Mouse (Mus musculus): ENCODE results near the gene Cdh12. TPM values are rescaled to one million over a fixed set of nuclear protein-coding genes. Genes with fewer than 3 reads are reported as not detected.

Gene Cdh12
- polyA plus RNA-seq, 2 experiments, result 0.16 to 0.29 TPM

GRCm38 (mm10) chr15:21530804-21531203 is 1081.7 kb downstream of the Cdh12 start:
- no peak for TF ChIP-seq POLR2A (IDR thresholded peaks at IDR 0.05; ENCODE audit: borderline replicate concordance, extremely low read depth, insufficient read depth, insufficient read length)
- DNase-seq (ENCODE audit: low spot score) (no peak), ATAC-seq (ENCODE audit: low FRiP score, low read depth) (no peak)
- Histone ChIP-seq H3K36me3 (ENCODE audit: control insufficient read depth, insufficient read depth, low read length) (no peaks in the 10 kb centered on the region), H3K27me3 (ENCODE audit: control insufficient read depth, insufficient read depth, low read length) (no peaks in the 10 kb centered on the region), H3K9ac (ENCODE audit: low read depth, low read length, severe bottlenecking) (no peak overlapping the region), H3K27ac (replicated peaks; ENCODE audit: low read depth, low read length) (no peak overlapping the region), H3K9me3 (ENCODE audit: control insufficient read depth, low read length) (no peaks in the 10 kb centered on the region), H3K4me2 (replicated peaks; ENCODE audit: low read depth, low read length, severe bottlenecking) (no peak overlapping the region), H3K4me3 (replicated peaks; ENCODE audit: low read length) (no peak overlapping the region), H3K4me1 (ENCODE audit: control insufficient read depth, insufficient read depth, low read length) (no peaks in the 10 kb centered on the region)
- 52% methylated on average over 4 of the region's 4 CpGs for WGBS

GRCm38 (mm10) chr15:21536909-21537308 is 1087.8 kb downstream of the Cdh12 start:
- H3K27me3 ChIP-seq (ENCODE audit: control insufficient read depth, insufficient read depth, low read length), result no peaks in the 10 kb centered on the region
- WGBS, result 46% methylated on average over 2 of the region's 2 CpGs
- no peak overlapping the region for H3K4me2 ChIP-seq (replicated peaks; ENCODE audit: low read depth, low read length, severe bottlenecking)
- ATAC-seq (ENCODE audit: low FRiP score, low read depth) (no peak), DNase-seq (ENCODE audit: low spot score) (peak; percentile 33)
- no peaks in the 10 kb centered on the region for H3K36me3 ChIP-seq (ENCODE audit: control insufficient read depth, insufficient read depth, low read length)
- no peak overlapping the region for H3K9ac ChIP-seq (ENCODE audit: low read depth, low read length, severe bottlenecking)
- TF ChIP-seq POLR2A (IDR thresholded peaks at IDR 0.05; ENCODE audit: borderline replicate concordance, extremely low read depth, insufficient read depth, insufficient read length), result no peak
- no peaks in the 10 kb centered on the region for H3K4me1 ChIP-seq (ENCODE audit: control insufficient read depth, insufficient read depth, low read length)
- no peak overlapping the region for H3K4me3 ChIP-seq (replicated peaks; ENCODE audit: low read length)
- H3K9me3 ChIP-seq (ENCODE audit: control insufficient read depth, low read length), result no peaks in the 10 kb centered on the region
- no peak overlapping the region for H3K27ac ChIP-seq (replicated peaks; ENCODE audit: low read depth, low read length)

GRCm38 (mm10) chr15:21544786-21545185 is 1095.7 kb downstream of the Cdh12 start:
- Histone ChIP-seq H3K4me3 (replicated peaks; ENCODE audit: low read length) (no peak overlapping the region), H3K4me1 (ENCODE audit: control insufficient read depth, insufficient read depth, low read length) (no peaks in the 10 kb centered on the region), H3K9ac (ENCODE audit: low read depth, low read length, severe bottlenecking) (no peak overlapping the region), H3K27ac (replicated peaks; ENCODE audit: low read depth, low read length) (no peak overlapping the region), H3K36me3 (ENCODE audit: control insufficient read depth, insufficient read depth, low read length) (no peaks in the 10 kb centered on the region), H3K27me3 (ENCODE audit: control insufficient read depth, insufficient read depth, low read length) (no peaks in the 10 kb centered on the region), H3K9me3 (ENCODE audit: control insufficient read depth, low read length) (no peaks in the 10 kb centered on the region), H3K4me2 (replicated peaks; ENCODE audit: low read depth, low read length, severe bottlenecking) (no peak overlapping the region)
- no peak for DNase-seq (ENCODE audit: low spot score)
- 91% methylated on average over 2 of the region's 2 CpGs for WGBS
- no peak for ATAC-seq (ENCODE audit: low FRiP score, low read depth)
- no peak for TF ChIP-seq POLR2A (IDR thresholded peaks at IDR 0.05; ENCODE audit: borderline replicate concordance, extremely low read depth, insufficient read depth, insufficient read length)

GRCm38 (mm10) chr15:21555981-21556380 is 1106.9 kb downstream of the Cdh12 start:
- Histone ChIP-seq H3K4me1 (ENCODE audit: control insufficient read depth, insufficient read depth, low read length) (no peaks in the 10 kb centered on the region), H3K27me3 (ENCODE audit: control insufficient read depth, insufficient read depth, low read length) (no peaks in the 10 kb centered on the region), H3K4me2 (replicated peaks; ENCODE audit: low read depth, low read length, severe bottlenecking) (no peak overlapping the region), H3K9me3 (ENCODE audit: control insufficient read depth, low read length) (no peaks in the 10 kb centered on the region), H3K36me3 (ENCODE audit: control insufficient read depth, insufficient read depth, low read length) (no peaks in the 10 kb centered on the region), H3K9ac (ENCODE audit: low read depth, low read length, severe bottlenecking) (no peak overlapping the region), H3K4me3 (replicated peaks; ENCODE audit: low read length) (no peak overlapping the region), H3K27ac (replicated peaks; ENCODE audit: low read depth, low read length) (no peak overlapping the region)
- TF ChIP-seq POLR2A (IDR thresholded peaks at IDR 0.05; ENCODE audit: borderline replicate concordance, extremely low read depth, insufficient read depth, insufficient read length), result no peak
- DNase-seq (ENCODE audit: low spot score), result no peak
- no peak for ATAC-seq (ENCODE audit: low FRiP score, low read depth)
- 89% methylated on average over 4 of the region's 4 CpGs for WGBS

GRCm38 (mm10) chr15:21566314-21567051 is 1117.4 kb downstream of the Cdh12 start:
- WGBS, result 77% methylated on average over 5 of the region's 5 CpGs
- H3K4me3 ChIP-seq (replicated peaks; ENCODE audit: low read length), result no peak overlapping the region
- no peaks in the 10 kb centered on the region for H3K4me1 ChIP-seq (ENCODE audit: control insufficient read depth, insufficient read depth, low read length)
- H3K27ac ChIP-seq (replicated peaks; ENCODE audit: low read depth, low read length), result no peak overlapping the region
- TF ChIP-seq POLR2A (IDR thresholded peaks at IDR 0.05; ENCODE audit: borderline replicate concordance, extremely low read depth, insufficient read depth, insufficient read length), result no peak
- H3K9me3 ChIP-seq (ENCODE audit: control insufficient read depth, low read length), result no peaks in the 10 kb centered on the region
- ATAC-seq (ENCODE audit: low FRiP score, low read depth), result no peak
- no peak overlapping the region for H3K9ac ChIP-seq (ENCODE audit: low read depth, low read length, severe bottlenecking)
- H3K27me3 ChIP-seq (ENCODE audit: control insufficient read depth, insufficient read depth, low read length), result no peaks in the 10 kb centered on the region
- H3K4me2 ChIP-seq (replicated peaks; ENCODE audit: low read depth, low read length, severe bottlenecking), result no peak overlapping the region
- no peak for DNase-seq (ENCODE audit: low spot score)
- H3K36me3 ChIP-seq (ENCODE audit: control insufficient read depth, insufficient read depth, low read length), result no peaks in the 10 kb centered on the region

Measured in limb, embryonic 14.5 days (tissue).